Mouse (Mus musculus): ENCODE data around the gene Elavl1.

DNA sequence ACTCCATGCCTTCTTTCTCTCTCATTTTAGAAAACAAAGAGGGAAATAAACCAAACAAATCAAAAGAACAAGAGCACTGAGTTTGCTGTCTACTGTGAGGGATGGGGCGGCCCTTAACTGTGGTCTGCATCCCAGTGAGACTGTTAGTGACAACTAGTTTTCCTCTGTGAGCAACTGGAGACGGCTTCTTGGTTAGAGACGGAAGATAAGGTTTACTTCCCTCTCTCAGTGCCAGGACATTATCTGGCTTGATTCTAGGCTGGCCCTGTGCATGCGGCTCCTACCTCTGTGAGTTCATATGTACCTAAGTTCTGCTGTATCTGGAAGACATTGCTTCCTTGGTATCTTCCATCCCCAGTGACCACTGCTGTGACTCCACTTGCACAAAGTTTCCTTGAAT lies 27.4 kb downstream of the Elavl1 start:
- TF ChIP-seq POLR2A (IDR thresholded peaks at IDR 0.05; ENCODE audit: low read depth, low read length) (no peak), EP300 (IDR thresholded peaks at IDR 0.05; ENCODE audit: low read length) (no peak)

All from CH12.LX (cell line).